Mouse (Mus musculus): Measurements from ENCODE around the gene Map7d2. TPM values are rescaled to one million over a fixed set of nuclear protein-coding genes. Genes with fewer than 3 reads are reported as not detected.

Gene Map7d2
- not detected for total RNA-seq (2023)

DNA sequence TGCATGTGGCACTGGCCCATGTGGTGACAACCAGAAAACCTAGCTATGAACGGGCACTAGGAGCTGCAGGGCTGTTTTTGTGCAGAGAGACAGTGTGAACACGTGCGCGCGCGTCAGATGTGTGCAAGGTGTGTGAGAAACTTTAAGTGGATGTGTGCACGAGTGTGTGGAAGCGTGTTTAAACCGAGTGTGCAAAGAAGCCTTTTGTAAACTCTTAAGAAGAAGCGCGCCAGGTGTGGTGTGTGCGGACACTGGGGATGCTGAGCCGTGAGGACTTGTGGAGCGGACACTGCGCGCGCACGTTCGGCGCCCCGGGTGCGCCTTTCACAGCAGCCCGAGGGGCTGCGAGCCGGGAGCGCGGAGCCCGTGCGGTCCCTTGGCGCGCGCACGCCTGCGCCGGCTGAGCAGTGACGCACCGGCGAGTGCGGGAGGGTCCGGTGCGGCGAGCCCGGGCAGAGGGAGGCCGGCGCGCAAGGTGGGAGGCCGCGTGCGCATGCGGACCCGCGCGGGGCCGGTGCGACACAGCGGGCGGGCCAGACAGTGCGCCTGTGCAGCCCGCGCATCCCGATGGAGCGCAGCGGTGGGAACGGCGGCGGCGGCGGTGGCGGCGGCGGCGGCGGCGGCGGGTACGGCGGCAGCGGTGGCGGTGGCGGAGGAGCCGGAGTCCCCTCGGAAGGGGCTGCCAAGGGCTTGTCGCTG, at the start of gene Map7d2:
Map7d2 (plus strand) TSS at position 443 of the 699 bp plus-strand sequence.

DNA sequence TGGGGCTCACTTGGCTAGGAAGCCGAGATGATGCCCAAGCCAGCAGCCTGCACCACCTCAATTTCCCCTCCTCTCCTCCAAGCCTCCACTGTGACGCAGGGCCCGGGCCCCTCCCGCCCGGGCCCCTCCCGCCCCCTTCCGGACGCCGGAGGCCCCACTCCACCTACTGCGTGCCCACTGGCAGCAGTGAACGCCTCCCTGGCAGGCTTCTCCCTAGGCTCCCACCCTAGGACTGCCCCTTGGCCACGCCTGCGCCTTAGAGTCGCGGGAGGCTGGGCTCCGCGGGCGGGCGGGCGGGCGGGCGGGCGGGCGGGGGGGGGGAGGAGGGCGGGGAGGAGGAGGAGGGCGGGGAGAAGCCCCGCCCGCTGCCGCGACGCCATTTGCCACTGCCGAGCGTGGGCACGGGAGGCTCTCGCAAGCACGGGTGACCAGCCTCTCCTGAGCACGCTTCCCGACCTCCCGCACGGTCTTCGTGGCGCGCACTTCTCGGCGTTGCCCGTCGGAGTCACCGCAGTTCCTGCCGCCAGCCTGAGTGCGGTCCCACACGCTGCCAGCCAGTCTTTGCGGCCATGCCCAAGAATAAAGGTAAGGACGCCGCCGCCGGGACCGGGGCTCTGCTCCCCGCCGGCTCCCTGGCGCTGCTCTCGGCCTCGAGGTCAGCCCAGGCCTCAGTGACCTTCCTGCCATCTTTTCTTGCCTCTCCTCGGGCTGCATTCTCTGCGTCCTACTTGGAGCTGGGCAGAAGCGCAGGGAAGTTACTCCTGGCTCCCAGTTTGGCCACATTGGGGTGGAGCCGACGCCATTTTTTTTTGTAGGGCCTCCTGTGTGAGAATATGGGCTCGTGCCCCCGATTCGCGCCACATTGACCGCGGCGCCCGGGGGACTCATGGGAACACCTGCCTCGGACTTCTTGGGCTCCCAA, 42.3 kb upstream of the Map7d2 start, which contains the start of gene Eif1ax:
Eif1ax (plus strand) TSS at position 348 of the 922 bp plus-strand sequence.

DNA sequence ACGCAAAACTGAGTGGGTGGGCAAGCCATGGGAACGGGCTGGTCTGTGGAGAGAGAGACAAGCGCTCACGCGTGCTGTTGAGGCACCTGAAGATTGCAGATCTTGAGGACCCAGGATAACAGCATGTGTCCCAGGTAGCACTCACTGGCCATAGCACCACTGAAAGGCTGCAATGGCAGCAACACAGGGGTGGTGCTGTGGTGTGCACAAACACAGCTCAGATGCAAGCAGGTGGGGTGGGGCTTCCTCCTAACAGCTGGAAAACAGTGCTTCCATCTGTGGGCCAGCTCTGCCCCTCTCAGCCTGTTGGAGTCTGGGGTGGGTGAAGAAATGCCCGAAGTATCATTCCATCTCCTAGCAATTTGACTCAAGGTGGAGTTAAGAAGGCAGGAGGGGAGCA, 112.0 kb downstream of the Map7d2 start, which contains the start of gene Bclaf3:
Bclaf3 (plus strand) TSS at position 301 of the 400 bp plus-strand sequence.

Other genes with a start within 250 kb of the Map7d2 start
- 100 to 1,000 TPM; 118 to 124 TPM for gene Rps6ka3, start 204.3 kb upstream of the Map7d2 start, total RNA-seq (2023)
- 10 to 100 TPM; 41.0 to 47.2 TPM for gene Eif1ax, start 42.4 kb upstream of the Map7d2 start, total RNA-seq (2023)
- 10 to 100 TPM; 21.7 to 24.3 TPM for gene Bclaf3, start 112.1 kb downstream of the Map7d2 start, total RNA-seq (2023)
- 100 to 1,000 TPM; 268 to 305 TPM for gene Sh3kbp1, start 212.7 kb downstream of the Map7d2 start, total RNA-seq (2023)

All from T-cell, adult 66 days (primary cell).